Mouse (Mus musculus) kidney, embryonic 15.5 days (tissue): ENCODE data around the gene Fgfr2. TPM values are rescaled to one million over a fixed set of nuclear protein-coding genes. Genes with fewer than 3 reads are reported as not detected.

Source experiments
- ATAC-seq: fragments of 200-750 bp; cut with Nextera tagmentation; replicated peaks from 2 replicates; pipeline ENCODE4 v1.8.0; 2017; ENCODE audit warnings: moderate TSS enrichment; ENCODE audit not compliant: low FRiP score
- H3K27ac ChIP-seq: fragments of 300-500 bp; sonication (generic); 2 replicates; pipeline ENCODE4 v1.5.1; 2015; ENCODE audit warnings: mild to moderate bottlenecking, inconsistent platforms
- H3K27me3 ChIP-seq: fragments of 300-500 bp; sonication (generic); 2 replicates; pipeline ENCODE4 v1.6.1; 2015; ENCODE audit warnings: inconsistent platforms
- H3K36me3 ChIP-seq: fragments of 300-500 bp; sonication (generic); 2 replicates; pipeline ENCODE4 v1.6.1; 2015; ENCODE audit warnings: inconsistent platforms
- H3K4me1 ChIP-seq: fragments of 300-500 bp; sonication (generic); 2 replicates; pipeline ENCODE4 v1.6.1; 2015; ENCODE audit warnings: inconsistent platforms
- H3K4me2 ChIP-seq: fragments of 300-500 bp; sonication (generic); 2 replicates; pipeline ENCODE4 v1.6.1; 2015; ENCODE audit warnings: moderate library complexity, mild to moderate bottlenecking, inconsistent platforms
- H3K4me3 ChIP-seq: fragments of 300-500 bp; sonication (generic); replicated peaks from 2 replicates; pipeline ENCODE4 v1.5.1; 2015; ENCODE audit warnings: mild to moderate bottlenecking, inconsistent platforms
- H3K9ac ChIP-seq: fragments of 300-500 bp; sonication (generic); 2 replicates; pipeline ENCODE4 v1.6.1; 2015; ENCODE audit warnings: mild to moderate bottlenecking, inconsistent platforms
- H3K9me3 ChIP-seq: fragments of 300-500 bp; sonication (generic); replicated peaks from 2 replicates; pipeline ENCODE4 v1.6.1; 2016; ENCODE audit warnings: inconsistent platforms
- WGBS: fragments of 180-500 bp; shearing (Covaris S2); methylation state at CpG from one replicate; pipeline ENCODE4 v1.1.7; 2015; ENCODE audit warnings: mixed read lengths; 5-methylcytosine and 5-hydroxymethylcytosine counted together
- polyA plus RNA-seq: library from polyadenylated mRNA; unstranded; fragments of >200 nt; fragmentation: Nextera tagmentation; extraction: Ambion mirVana; gene quantifications from 2 replicates; pipeline ENCODE4 v1.2.1, GENCODE M21; 2015

Gene Fgfr2
- polyA plus RNA-seq, 1 experiment from 2014 or later, result 104 TPM

- no peak overlapping the region for H3K27ac ChIP-seq
- ATAC-seq, result no peak
- H3K4me1 ChIP-seq, result no peaks in the 10 kb centered on the region
- H3K9ac ChIP-seq, result no peak overlapping the region
- no peak overlapping the region for H3K4me2 ChIP-seq
- H3K36me3 ChIP-seq, result no peaks in the 10 kb centered on the region
- H3K4me3 ChIP-seq, result no peak overlapping the region
- H3K9me3 ChIP-seq, result no peaks in the 10 kb centered on the region
- H3K27me3 ChIP-seq, result no peaks in the 10 kb centered on the region
- WGBS, result 63% methylated on average over 5 of the region's 5 CpGs
Observed at GRCm38 (mm10) chr7:132183892-132184404, 939.2 kb downstream of the Fgfr2 start.

DNA sequence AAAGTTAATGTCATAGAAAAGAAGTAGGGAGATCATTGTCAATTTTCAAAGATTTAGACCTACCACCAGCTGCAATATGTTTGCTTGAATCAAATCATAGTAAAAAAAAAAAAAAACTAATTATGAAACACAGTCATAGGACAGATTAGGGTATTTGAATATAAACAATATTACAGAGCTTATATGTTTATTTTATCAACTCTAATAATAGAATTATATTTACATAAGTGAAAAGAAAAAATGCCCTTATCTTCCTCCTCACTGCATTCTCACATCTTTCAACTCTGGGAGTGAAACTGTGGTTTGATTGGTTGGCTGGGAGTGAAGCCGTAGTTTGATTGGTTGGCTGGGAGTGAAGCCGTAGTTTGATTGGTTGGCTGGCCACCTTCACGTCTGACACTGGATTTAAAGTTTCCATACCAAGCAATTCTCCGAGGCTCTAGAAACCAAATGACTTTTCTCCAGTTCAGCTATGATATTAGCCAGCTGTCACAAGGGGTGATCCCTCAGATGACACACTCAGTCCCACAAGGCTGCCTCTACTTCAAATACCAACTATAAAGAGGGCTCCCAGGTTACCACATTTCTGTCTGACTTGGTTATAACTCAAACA lies 941.5 kb downstream of the Fgfr2 start:
- Histone ChIP-seq H3K4me1 (no peaks in the 10 kb centered on the region), H3K27ac (no peak overlapping the region), H3K36me3 (no peaks in the 10 kb centered on the region), H3K9me3 (no peaks in the 10 kb centered on the region), H3K9ac (no peak overlapping the region), H3K4me2 (no peak overlapping the region), H3K4me3 (no peak overlapping the region), H3K27me3 (no peaks in the 10 kb centered on the region)
- ATAC-seq, result no peak
- WGBS, result 85% methylated on average over 4 of the region's 4 CpGs

DNA sequence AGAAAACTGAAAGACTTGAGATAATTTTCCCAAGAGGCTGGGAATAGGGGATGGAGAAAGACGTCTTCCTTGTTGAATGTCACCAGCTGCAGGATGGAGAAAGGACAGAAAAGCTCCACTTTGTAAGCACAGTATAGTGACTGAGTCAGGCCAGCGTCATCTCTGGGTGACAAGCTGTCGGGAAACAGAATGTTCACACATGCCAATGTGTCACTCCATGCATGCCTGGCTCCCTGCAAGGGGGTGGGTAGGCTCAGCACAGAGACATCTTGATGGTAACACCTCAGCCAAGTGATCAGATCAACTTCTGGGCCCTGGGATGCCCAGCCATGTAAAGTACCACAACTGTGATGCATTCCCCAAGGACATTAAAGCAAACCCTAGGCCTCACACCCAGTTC lies 942.1 kb downstream of the Fgfr2 start:
- H3K4me2 ChIP-seq, result no peak overlapping the region
- ATAC-seq, result no peak
- H3K27ac ChIP-seq, result no peak overlapping the region
- 84% methylated on average over 3 of the region's 3 CpGs for WGBS
- no peaks in the 10 kb centered on the region for H3K27me3 ChIP-seq
- no peaks in the 10 kb centered on the region for H3K9me3 ChIP-seq
- no peaks in the 10 kb centered on the region for H3K36me3 ChIP-seq
- no peak overlapping the region for H3K4me3 ChIP-seq
- no peak overlapping the region for H3K9ac ChIP-seq
- H3K4me1 ChIP-seq, result no peaks in the 10 kb centered on the region

DNA sequence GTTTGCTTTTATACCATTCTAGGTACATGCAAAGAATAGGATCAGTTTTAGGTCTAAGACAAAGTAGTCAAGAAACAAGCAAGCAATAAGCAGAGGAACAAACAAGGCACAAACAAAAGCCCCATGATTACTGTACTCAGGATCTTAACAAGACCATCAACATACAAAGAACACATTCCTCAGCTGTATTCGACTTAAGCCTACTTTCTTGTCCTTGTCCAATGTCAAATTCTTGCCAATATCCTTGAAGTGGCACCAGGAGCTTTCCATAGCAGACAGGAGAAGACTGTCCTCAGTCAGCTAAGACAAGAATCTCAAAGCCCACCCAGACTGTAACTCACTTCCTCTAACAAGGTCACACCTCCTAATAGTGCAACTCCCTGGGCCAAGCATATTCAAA lies 944.1 kb downstream of the Fgfr2 start:
- H3K4me3 ChIP-seq, result no peak overlapping the region
- H3K4me2 ChIP-seq, result no peak overlapping the region
- WGBS, result 55% methylated on average over 1 of the region's 1 CpGs
- no peak overlapping the region for H3K27ac ChIP-seq
- H3K9ac ChIP-seq, result no peak overlapping the region
- H3K36me3 ChIP-seq, result no peaks in the 10 kb centered on the region
- no peaks in the 10 kb centered on the region for H3K27me3 ChIP-seq
- no peak for ATAC-seq
- no peaks in the 10 kb centered on the region for H3K9me3 ChIP-seq
- no peaks in the 10 kb centered on the region for H3K4me1 ChIP-seq

DNA sequence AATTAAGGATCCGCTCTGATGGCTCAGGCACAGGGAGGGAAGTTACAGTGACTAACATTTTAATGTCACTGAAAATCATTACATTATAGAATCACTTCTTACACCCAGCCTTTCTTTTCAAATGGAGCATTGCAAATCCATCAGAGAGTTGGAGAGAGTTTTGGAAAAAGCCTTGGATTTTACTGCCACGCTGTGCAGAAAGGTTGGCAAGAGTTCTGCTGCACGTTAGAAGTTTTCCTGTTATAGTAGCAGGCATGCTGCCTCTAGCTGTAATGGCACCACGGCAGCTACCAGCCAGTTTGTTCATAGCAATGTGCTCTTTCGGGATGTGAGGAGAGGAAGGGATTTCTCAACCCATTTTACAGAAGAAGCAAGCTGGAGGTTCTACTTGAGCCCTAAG lies 948.4 kb downstream of the Fgfr2 start:
- WGBS, result 87% methylated on average over 5 of the region's 5 CpGs
- no peak overlapping the region for H3K4me2 ChIP-seq
- H3K27ac ChIP-seq, result no peak overlapping the region
- no peaks in the 10 kb centered on the region for H3K4me1 ChIP-seq
- H3K9ac ChIP-seq, result no peak overlapping the region
- H3K4me3 ChIP-seq, result no peak overlapping the region
- no peak for ATAC-seq
- no peaks in the 10 kb centered on the region for H3K36me3 ChIP-seq
- no peaks in the 10 kb centered on the region for H3K9me3 ChIP-seq
- no peaks in the 10 kb centered on the region for H3K27me3 ChIP-seq

DNA sequence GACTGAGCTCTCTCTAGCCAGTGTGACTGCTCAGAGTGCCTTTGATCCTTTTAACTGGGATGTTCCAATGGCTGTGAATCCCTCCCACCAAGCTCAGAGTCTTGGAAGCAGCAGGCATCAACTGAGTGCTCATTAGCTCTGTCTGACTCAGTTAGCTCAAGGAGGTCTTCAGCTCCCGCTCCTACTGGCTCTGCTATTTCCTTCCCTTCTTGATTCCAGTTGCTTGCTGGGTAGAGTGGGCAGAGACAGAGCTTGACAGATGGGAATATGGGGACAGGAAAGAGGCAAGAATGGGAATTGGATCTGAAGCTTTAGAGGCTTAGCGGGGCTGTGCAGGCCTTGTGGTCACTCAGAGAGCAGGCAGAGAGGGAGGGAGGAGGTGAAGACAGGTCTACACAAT lies 948.9 kb downstream of the Fgfr2 start:
- H3K4me3 ChIP-seq, result no peak overlapping the region
- H3K4me2 ChIP-seq, result no peak overlapping the region
- no peak overlapping the region for H3K27ac ChIP-seq
- H3K9me3 ChIP-seq, result no peaks in the 10 kb centered on the region
- H3K9ac ChIP-seq, result no peak overlapping the region
- 77% methylated on average over 2 of the region's 2 CpGs for WGBS
- ATAC-seq, result no peak
- no peaks in the 10 kb centered on the region for H3K36me3 ChIP-seq
- H3K27me3 ChIP-seq, result no peaks in the 10 kb centered on the region
- no peaks in the 10 kb centered on the region for H3K4me1 ChIP-seq

DNA sequence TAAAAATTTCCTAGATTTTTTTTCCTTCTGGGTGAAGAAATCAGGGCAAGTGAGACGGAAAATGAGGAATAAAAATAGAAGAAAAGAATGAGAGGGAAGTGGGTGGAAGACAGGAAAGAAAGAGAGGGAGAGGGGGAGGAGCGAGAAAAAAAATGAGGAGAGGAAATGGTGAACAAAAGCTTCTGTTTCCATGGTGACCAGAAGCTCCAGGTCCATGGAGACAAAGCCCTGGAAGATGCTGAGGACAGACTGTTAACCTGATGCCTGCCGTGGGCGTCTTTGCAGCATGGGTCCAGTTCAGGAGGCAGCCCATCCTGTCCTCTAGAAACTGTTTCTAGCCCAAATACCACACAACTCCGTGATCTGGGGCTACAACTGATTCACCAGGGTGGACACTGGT lies 950.9 kb downstream of the Fgfr2 start:
- 75% methylated on average over 5 of the region's 5 CpGs for WGBS

GRCm38 (mm10) chr7:132171716-132172115 lies 951.4 kb downstream of the Fgfr2 start:
- 66% methylated on average over 5 of the region's 5 CpGs for WGBS
- Histone ChIP-seq H3K4me2 (no peak overlapping the region), H3K27me3 (no peaks in the 10 kb centered on the region), H3K9me3 (no peaks in the 10 kb centered on the region), H3K9ac (no peak overlapping the region), H3K4me1 (no peaks in the 10 kb centered on the region), H3K36me3 (no peaks in the 10 kb centered on the region), H3K27ac (no peak overlapping the region), H3K4me3 (no peak overlapping the region)
- ATAC-seq, result no peak

More for the DNA sequence above, 950.9 kb downstream of the Fgfr2 start:
- no peaks in the 10 kb centered on the region for H3K9me3 ChIP-seq
- no peak overlapping the region for H3K4me2 ChIP-seq
- H3K4me3 ChIP-seq, result no peak overlapping the region
- H3K27ac ChIP-seq, result no peak overlapping the region
- no peak for ATAC-seq
- no peaks in the 10 kb centered on the region for H3K4me1 ChIP-seq
- no peaks in the 10 kb centered on the region for H3K36me3 ChIP-seq
- no peak overlapping the region for H3K9ac ChIP-seq
- no peaks in the 10 kb centered on the region for H3K27me3 ChIP-seq

DNA sequence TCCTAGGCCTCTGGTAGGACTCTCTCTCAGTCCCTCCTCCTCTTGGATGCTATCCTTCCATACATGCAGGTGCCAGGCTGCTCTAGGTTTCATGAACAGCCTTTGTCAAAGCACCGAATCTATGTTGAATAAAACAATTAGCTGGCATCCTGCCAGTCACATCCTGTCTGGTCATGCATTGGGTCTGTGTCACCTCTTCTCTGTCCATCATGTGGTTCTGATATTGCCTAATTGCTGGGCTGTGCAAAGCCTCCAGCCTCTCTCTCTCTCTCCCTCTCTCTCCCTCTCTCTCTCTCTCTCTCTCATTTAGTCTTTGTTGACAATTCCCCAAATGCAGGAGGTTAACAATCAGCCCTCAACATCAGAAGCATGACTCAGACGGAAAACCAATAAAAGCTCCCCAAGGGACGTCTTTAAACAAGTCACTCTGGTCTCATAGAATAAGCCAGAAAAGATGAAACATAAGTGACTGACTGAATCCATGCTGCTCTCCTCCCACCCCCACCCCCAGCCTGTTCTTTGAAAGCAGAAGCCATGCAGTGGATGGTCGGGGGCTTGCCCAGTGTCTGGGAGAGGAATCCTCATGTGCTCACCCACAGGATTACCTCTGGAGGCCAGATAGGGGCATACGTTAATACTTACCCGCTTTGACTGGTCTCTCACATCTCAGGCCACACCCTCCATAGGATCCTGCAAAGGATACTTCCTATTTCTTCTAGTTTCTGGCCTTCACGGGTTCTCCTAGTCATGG lies 953.6 kb downstream of the Fgfr2 start:
- no peak overlapping the region for H3K4me3 ChIP-seq
- no peaks in the 10 kb centered on the region for H3K36me3 ChIP-seq
- H3K4me2 ChIP-seq, result no peak overlapping the region
- H3K27ac ChIP-seq, result no peak overlapping the region
- H3K9ac ChIP-seq, result no peak overlapping the region
- WGBS, result 61% methylated on average over 7 of the region's 7 CpGs
- H3K9me3 ChIP-seq, result no peaks in the 10 kb centered on the region
- no peak for ATAC-seq
- no peaks in the 10 kb centered on the region for H3K4me1 ChIP-seq
- no peaks in the 10 kb centered on the region for H3K27me3 ChIP-seq

DNA sequence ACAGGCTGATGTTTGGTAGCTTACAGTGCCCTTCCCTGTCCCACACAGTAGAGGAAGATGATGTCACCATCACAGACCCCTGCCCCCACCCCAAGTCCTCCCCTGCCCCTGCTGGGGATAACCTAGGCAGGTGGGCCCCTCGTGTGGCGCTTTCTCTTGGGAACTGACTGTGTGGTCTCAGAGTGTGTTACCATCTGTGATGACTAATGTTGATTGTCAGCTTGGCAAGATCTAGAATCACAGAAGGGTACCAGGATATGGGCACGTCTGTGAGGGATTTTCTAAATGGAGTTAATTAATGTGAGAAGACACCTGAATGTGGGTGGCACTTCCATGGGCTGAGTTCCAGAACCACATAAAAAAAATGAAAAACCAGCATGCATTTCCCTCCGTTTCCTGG lies 955.9 kb downstream of the Fgfr2 start:
- H3K27me3 ChIP-seq, result no peaks in the 10 kb centered on the region
- no peak for ATAC-seq
- WGBS, result 72% methylated on average over 4 of the region's 4 CpGs
- H3K9ac ChIP-seq, result no peak overlapping the region
- H3K4me1 ChIP-seq, result no peaks in the 10 kb centered on the region
- no peaks in the 10 kb centered on the region for H3K9me3 ChIP-seq
- H3K27ac ChIP-seq, result no peak overlapping the region
- H3K36me3 ChIP-seq, result no peaks in the 10 kb centered on the region
- no peak overlapping the region for H3K4me2 ChIP-seq
- H3K4me3 ChIP-seq, result no peak overlapping the region

DNA sequence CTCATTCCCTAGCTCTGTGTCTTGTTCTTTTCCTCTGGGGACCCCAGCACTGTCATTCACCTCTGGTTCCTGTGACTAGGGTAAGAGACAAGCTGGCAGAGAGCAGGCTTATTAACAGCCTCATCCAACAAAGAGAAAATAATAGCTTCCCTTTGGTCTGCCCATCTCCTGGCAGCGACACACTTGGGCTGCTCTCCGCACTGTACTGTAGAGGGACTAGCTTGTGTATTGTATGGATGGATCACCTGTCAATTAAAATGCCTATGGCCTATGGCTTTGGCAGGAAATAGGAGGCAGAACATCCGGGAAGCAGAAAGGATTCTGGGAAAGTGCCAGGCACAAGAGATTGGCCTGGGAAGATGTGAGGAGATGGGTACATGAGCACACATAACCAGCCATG lies 960.9 kb downstream of the Fgfr2 start:
- 86% methylated on average over 3 of the region's 3 CpGs for WGBS
- H3K4me2 ChIP-seq, result no peak overlapping the region
- H3K27ac ChIP-seq, result no peak overlapping the region
- no peak overlapping the region for H3K9ac ChIP-seq
- H3K4me3 ChIP-seq, result no peak overlapping the region
- H3K9me3 ChIP-seq, result no peaks in the 10 kb centered on the region
- ATAC-seq, result no peak
- no peaks in the 10 kb centered on the region for H3K27me3 ChIP-seq
- no peaks in the 10 kb centered on the region for H3K36me3 ChIP-seq
- H3K4me1 ChIP-seq, result no peaks in the 10 kb centered on the region

DNA sequence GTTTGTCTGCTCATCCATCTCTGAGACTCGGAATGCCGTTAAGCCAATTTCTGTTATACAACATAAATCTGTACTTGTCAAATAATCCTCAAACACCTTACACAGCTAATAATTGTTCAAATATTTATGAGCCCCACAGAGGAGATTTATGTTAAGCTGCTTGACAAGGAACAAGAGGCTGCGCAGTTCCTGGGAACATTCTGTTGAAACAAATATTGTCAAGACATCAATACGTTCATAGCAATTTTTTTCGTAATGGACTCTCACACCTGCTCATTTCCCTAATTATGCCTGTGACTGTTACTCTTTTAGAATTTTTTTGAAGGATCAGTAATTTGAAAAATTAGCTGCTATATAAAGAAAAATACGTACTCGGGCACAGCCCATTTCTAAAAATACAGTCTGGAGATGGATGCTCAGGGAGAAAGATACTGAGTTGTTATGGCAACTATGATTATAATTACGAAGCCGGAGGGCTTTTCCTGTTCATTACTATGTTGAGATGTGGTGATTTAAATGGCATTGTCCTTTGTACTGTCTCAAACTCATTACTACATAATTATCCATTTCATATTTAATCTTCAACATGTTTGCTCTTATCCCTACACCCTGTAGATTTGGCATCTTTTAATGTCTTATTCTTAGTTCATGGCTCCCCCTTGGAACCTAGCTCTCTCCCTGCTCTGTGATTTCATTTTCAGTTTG lies 964.7 kb downstream of the Fgfr2 start:
- H3K4me2 ChIP-seq, result no peak overlapping the region
- no peak overlapping the region for H3K4me3 ChIP-seq
- no peak for ATAC-seq
- no peaks in the 10 kb centered on the region for H3K9me3 ChIP-seq
- peaks cover 11% of the 10 kb centered on the region for H3K4me1 ChIP-seq
- no peak overlapping the region for H3K9ac ChIP-seq
- WGBS, result 87% methylated on average over 9 of the region's 9 CpGs
- H3K27ac ChIP-seq, result no peak overlapping the region
- no peaks in the 10 kb centered on the region for H3K36me3 ChIP-seq
- H3K27me3 ChIP-seq, result peaks cover 25% of the 10 kb centered on the region
